Mouse (Mus musculus): ENCODE measurements around the gene Hoxb5.

Hoxb5 gene

GRCm38 (mm10) chr11:96282795-96283430, 20.2 kb upstream of the Hoxb5 start:
- Histone ChIP-seq H3K4me1 (replicated peaks; ENCODE audit: low read depth, low read length) (peaks cover 58% of the 10 kb centered on the region), H3K9me3 (ENCODE audit: low read length) (no peaks in the 10 kb centered on the region), H3K4me3 (replicated peaks; ENCODE audit: low read length) (peak overlapping the region; percentile 41), H3K36me3 (ENCODE audit: insufficient read depth, low read length) (no peaks in the 10 kb centered on the region), H3K27me3 (ENCODE audit: insufficient read depth, low read length) (peaks cover 95% of the 10 kb centered on the region)
- no peak for TF ChIP-seq NANOG (IDR thresholded peaks at IDR 0.05; ENCODE audit: borderline replicate concordance, low read length)
- no peak for TF ChIP-seq CTCF (conservative IDR thresholded peaks at IDR 0.05; ENCODE audit: low read length)
- no peak for TF ChIP-seq POU5F1 (IDR thresholded peaks at IDR 0.05; ENCODE audit: borderline replicate concordance, low read length)

DNA sequence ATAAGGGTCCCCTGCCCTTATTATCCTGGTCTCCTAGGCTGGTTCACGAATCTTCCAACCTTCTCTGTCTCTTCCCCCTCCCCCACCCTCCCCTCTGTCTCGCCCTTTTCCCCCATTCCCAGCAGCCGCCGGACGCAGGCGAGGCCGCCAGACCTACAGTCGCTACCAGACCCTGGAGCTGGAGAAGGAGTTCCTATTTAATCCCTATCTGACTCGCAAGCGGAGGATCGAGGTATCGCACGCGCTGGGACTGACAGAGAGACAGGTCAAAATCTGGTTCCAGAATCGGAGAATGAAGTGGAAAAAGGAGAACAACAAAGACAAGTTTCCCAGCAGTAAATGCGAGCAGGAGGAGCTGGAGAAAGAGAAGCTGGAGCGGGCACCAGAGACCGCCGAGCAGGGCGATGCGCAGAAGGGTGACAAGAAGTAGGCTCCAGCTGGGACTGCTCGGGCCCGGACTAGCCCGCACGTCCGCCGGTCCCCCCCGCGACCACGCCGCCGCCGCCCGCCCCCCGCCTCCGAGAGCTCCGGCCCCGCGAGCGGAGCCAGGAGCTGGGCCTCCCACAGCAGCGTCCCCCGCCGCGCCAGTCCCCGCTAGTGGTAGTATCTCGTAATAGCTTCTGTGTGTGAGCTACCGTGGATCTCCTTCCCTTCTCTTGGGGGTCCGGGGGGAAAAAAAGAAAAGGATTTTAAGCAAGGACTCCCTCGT, 18.9 kb upstream of the Hoxb5 start:
- H3K4me1 ChIP-seq (replicated peaks; ENCODE audit: low read depth, low read length): peaks cover 55% of the 10 kb centered on the region
- H3K9me3 ChIP-seq (ENCODE audit: low read length): no peaks in the 10 kb centered on the region
- H3K36me3 ChIP-seq (ENCODE audit: insufficient read depth, low read length): no peaks in the 10 kb centered on the region
- peaks cover 98% of the 10 kb centered on the region for H3K27me3 ChIP-seq (ENCODE audit: insufficient read depth, low read length)
- peak overlapping the region; percentile 41 for H3K4me3 ChIP-seq (replicated peaks; ENCODE audit: low read length)
- TF ChIP-seq NANOG (IDR thresholded peaks at IDR 0.05; ENCODE audit: borderline replicate concordance, low read length) (no peak), POU5F1 (IDR thresholded peaks at IDR 0.05; ENCODE audit: borderline replicate concordance, low read length) (no peak), CTCF (conservative IDR thresholded peaks at IDR 0.05; ENCODE audit: low read length) (no peak)

GRCm38 (mm10) chr11:96284774-96285734, 18.1 kb upstream of the Hoxb5 start:
- no peak for TF ChIP-seq POU5F1 (IDR thresholded peaks at IDR 0.05; ENCODE audit: borderline replicate concordance, low read length)
- TF ChIP-seq NANOG (IDR thresholded peaks at IDR 0.05; ENCODE audit: borderline replicate concordance, low read length): no peak
- no peak for TF ChIP-seq CTCF (conservative IDR thresholded peaks at IDR 0.05; ENCODE audit: low read length)
- Histone ChIP-seq H3K4me3 (replicated peaks; ENCODE audit: low read length) (peak overlapping the region; percentile 41), H3K27me3 (ENCODE audit: insufficient read depth, low read length) (peaks cover 98% of the 10 kb centered on the region), H3K9me3 (ENCODE audit: low read length) (no peaks in the 10 kb centered on the region), H3K4me1 (replicated peaks; ENCODE audit: low read depth, low read length) (peaks cover 47% of the 10 kb centered on the region), H3K36me3 (ENCODE audit: insufficient read depth, low read length) (no peaks in the 10 kb centered on the region)

- TF ChIP-seq CTCF (conservative IDR thresholded peaks at IDR 0.05; ENCODE audit: low read length) (no peak), NANOG (IDR thresholded peaks at IDR 0.05; ENCODE audit: borderline replicate concordance, low read length) (no peak), POU5F1 (IDR thresholded peaks at IDR 0.05; ENCODE audit: borderline replicate concordance, low read length) (no peak)
- H3K4me1 ChIP-seq (replicated peaks; ENCODE audit: low read depth, low read length): peaks cover 47% of the 10 kb centered on the region
- peak within 1 kb of the TSS; percentile 74 for H3K4me3 ChIP-seq (replicated peaks; ENCODE audit: low read length)
- peaks cover 98% of the 10 kb centered on the region for H3K27me3 ChIP-seq (ENCODE audit: insufficient read depth, low read length)
- H3K36me3 ChIP-seq (ENCODE audit: insufficient read depth, low read length): no peaks in the 10 kb centered on the region
- H3K9me3 ChIP-seq (ENCODE audit: low read length): no peaks in the 10 kb centered on the region
These were observed 17.1 kb upstream of the Hoxb5 start, which contains the start of gene Hoxb7 for GRCm38 (mm10) chr11:96285771-96286738. Gene Hoxb7 (plus strand): TSS chr11:96286623.

DNA sequence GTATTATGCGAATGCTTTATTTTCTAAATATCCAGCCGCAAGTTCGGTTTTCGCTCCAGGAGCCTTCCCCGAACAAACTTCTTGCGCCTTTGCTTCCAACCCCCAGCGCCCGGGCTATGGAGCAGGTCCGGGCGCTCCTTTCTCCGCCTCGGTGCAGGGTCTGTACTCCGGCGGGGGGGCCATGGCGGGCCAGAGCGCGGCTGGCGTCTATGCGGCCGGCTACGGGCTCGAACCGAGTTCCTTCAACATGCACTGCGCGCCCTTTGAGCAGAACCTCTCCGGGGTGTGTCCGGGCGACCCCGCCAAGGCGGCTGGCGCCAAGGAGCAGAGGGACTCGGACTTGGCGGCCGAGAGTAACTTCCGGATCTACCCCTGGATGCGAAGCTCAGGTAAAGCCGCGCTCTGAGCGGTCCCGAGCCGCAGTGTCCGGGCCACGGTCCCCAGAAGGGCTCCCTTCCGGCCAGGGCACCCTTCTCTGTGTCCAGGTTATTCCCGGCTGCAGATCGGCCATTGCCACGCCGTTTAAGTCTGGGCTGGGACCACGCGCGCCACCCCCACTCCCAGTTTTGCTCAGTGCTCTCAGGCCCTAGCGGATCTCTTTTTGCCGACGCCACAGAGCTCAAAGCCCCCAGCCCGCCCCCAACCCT, 16.3 kb upstream of the Hoxb5 start:
- no peaks in the 10 kb centered on the region for H3K36me3 ChIP-seq (ENCODE audit: insufficient read depth, low read length)
- no peak for TF ChIP-seq CTCF (conservative IDR thresholded peaks at IDR 0.05; ENCODE audit: low read length)
- TF ChIP-seq NANOG (IDR thresholded peaks at IDR 0.05; ENCODE audit: borderline replicate concordance, low read length): no peak
- TF ChIP-seq POU5F1 (IDR thresholded peaks at IDR 0.05; ENCODE audit: borderline replicate concordance, low read length): no peak
- H3K9me3 ChIP-seq (ENCODE audit: low read length): no peaks in the 10 kb centered on the region
- H3K4me1 ChIP-seq (replicated peaks; ENCODE audit: low read depth, low read length): peaks cover 52% of the 10 kb centered on the region
- H3K4me3 ChIP-seq (replicated peaks; ENCODE audit: low read length): peak overlapping the region; percentile 74
- peaks cover 97% of the 10 kb centered on the region for H3K27me3 ChIP-seq (ENCODE audit: insufficient read depth, low read length)

DNA sequence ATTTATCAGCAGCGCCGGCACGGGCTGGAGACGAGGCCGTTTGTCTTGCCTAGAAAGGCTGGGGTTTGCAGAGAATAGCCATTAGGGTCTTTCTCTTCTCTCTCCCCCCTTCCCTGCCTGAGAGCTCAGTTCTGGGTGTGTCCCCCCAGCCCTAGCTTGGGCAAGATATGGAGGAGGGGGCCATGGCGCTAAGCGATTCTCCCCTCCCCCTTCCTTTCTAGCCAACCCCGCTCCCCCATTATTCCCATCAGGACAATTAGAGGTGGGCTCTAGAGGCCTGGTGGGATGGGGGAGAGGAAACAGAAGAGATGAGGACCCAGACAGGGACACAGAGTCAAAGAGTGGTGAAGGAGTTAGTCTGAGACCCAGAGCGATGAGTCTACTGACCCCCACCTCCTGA, 15.7 kb upstream of the Hoxb5 start:
- Histone ChIP-seq H3K27me3 (ENCODE audit: insufficient read depth, low read length) (peaks cover 97% of the 10 kb centered on the region), H3K4me1 (replicated peaks; ENCODE audit: low read depth, low read length) (peaks cover 51% of the 10 kb centered on the region)

More for the DNA sequence above, 15.7 kb upstream of the Hoxb5 start:
- Histone ChIP-seq H3K36me3 (ENCODE audit: insufficient read depth, low read length) (no peaks in the 10 kb centered on the region), H3K9me3 (ENCODE audit: low read length) (no peaks in the 10 kb centered on the region), H3K4me3 (replicated peaks; ENCODE audit: low read length) (peak overlapping the region; percentile 74)
- TF ChIP-seq CTCF (conservative IDR thresholded peaks at IDR 0.05; ENCODE audit: low read length) (no peak), NANOG (IDR thresholded peaks at IDR 0.05; ENCODE audit: borderline replicate concordance, low read length) (no peak)
